Mouse (Mus musculus): ENCODE measurements at regions not wholly inside any gene's neighbourhood (a gene's known extent, or its start where the extent isn't known, plus 50 kb on each side); places are given as distances from the start of the nearest gene placed in this dataset.

DNA sequence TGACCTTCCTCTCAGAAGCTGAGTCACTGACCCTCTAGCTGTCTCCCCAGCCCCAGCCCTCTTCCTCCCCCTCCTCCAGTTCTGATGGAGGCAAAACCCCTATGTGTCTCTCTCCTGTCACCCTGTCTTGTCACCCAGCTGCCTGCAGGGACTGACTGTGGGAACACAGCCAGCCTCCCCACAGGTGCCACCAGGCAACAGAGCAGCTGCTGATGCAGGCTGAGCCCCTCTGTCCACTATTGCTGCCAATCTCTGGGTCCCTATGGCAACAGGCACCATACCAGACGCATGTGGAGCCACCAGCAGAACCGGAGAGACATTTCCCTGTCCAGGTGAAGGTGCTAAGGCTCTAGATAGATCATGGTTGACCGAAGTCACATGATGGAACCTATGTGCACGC, 66.0 kb upstream of the Wnt4 start:
- no peak for TF ChIP-seq TBP (conservative IDR thresholded peaks at IDR 0.05; ENCODE audit: low read depth, low read length)
- no peak for TF ChIP-seq RAD21 (IDR thresholded peaks at IDR 0.05; ENCODE audit: low read depth, low read length)

Data from CH12.LX (cell line).